Mouse (Mus musculus): ENCODE data around the gene Gm42742. TPM values are rescaled to one million over a fixed set of nuclear protein-coding genes. Genes with fewer than 3 reads are reported as not detected.

Gm42742 gene
- total and polyA plus RNA-seq, 3 experiments = 13.7 to 29.2 (median 19.9) TPM

DNA sequence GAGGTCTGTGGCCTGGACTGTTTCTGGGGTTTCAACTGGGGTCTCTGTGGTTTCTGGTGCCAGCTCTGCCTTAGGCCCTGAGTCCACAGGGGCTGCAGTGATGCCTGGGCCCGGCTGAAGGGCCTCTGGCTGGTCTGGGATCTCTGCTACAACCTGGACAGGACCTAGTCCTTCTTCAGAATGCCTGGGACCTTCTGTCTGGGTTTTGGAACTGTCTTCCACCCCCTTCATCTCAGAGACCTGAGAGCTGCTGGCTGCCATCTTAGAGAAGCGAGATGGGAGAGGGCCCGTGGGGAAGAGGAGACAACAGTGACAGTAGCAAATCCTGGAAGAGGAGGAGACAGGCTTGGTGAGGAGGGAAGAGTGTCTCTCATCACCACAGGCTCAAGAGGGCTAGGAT, 866 bp downstream of the Gm42742 start:
- no peak for DNase-seq

DNA sequence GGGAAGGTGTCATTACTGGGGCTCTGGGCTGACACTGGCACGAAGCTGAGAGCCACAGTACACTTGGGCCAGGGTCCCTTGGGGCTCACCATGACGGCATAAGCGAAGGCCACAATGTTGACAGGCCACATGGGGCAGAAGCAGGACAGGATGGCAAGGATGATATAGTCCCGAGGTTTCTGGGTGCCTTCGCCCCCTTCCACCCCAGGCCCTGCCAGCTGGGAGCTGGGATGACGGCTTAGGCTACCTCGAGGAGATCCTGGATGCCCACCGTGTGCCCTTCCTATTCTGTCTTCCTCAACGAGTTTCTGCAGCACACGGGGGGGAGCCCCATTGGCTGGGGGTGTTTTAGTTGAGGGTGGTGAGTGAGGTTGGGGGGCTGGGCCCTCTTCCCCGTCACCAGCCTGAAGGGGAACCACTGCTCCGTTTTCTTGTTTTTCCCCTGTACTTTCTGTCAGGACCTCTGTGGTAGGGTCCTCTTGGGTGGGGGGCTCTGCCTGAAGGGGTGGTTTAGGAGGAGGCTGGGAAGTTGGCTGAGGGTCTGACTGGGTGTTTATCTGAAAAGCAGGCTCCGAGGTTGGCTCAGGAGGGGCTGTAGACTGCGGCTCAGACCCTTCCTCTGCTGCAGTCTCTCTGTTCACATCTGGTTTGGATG, 1.5 kb downstream of the Gm42742 start:
- no peak for DNase-seq

DNA sequence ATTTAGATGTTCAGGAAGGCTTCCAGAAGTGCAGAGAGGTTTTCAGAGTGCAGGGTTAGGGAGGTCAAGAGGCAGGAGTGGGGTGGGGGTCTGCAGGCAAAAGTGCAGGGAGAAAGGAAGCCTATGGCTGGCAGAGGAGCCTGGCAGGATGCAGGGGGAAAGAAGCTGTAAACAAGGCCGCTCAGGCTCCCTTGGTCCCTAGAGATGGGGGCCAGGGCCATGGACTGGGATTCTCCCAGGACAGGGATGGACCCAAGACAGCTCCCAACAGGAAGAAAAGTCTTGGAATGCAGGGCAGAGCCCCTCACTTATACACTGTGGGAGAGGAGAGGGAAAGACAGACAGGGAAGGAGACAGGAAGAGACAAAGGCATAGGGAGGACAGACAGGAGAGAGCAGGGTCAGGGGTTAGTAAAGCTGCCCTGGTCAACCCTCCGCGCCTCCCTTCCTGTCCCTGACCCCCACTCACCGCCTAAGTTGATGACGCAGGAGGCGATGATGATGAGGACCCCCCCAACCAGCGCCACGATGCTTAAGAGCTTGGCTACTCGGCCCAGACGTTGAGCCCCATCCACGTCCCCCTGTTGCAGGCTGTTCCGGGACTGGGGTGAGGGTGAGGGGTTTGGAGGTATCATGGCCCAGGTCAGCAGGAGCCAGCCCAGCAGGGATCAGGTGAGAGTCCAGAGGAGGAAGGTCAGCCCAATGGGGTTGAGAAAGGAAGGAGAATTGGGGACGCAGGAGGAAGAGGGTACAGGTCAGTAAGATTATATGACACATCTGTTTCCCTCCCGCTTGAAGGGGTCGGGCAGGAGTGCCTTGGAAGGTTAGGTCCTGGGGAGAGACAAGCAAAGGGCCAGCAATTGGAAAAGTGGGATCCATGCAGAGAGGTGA, 2.2 kb downstream of the Gm42742 start:
- no peak for DNase-seq

DNA sequence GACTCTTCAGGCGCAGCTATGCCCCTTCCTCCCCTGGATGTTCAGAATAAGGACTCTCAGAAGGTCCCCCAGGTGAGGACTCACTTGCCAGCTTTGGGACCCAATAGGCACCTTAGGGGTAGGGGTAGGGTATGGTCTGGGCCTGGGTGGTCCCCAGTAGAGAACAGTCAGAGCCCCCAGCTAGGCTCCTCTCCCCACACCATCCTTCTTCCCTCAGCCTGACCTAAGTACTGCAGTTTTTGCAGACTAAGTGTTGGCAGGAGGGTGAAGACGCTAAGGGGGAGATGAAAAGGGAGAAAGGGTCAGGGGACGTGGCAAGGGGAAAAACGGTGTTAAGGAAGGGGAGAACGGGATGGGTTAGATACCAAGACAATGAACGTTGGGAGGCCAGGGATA, 2.9 kb downstream of the Gm42742 start:
- DNase-seq = no peak

DNA sequence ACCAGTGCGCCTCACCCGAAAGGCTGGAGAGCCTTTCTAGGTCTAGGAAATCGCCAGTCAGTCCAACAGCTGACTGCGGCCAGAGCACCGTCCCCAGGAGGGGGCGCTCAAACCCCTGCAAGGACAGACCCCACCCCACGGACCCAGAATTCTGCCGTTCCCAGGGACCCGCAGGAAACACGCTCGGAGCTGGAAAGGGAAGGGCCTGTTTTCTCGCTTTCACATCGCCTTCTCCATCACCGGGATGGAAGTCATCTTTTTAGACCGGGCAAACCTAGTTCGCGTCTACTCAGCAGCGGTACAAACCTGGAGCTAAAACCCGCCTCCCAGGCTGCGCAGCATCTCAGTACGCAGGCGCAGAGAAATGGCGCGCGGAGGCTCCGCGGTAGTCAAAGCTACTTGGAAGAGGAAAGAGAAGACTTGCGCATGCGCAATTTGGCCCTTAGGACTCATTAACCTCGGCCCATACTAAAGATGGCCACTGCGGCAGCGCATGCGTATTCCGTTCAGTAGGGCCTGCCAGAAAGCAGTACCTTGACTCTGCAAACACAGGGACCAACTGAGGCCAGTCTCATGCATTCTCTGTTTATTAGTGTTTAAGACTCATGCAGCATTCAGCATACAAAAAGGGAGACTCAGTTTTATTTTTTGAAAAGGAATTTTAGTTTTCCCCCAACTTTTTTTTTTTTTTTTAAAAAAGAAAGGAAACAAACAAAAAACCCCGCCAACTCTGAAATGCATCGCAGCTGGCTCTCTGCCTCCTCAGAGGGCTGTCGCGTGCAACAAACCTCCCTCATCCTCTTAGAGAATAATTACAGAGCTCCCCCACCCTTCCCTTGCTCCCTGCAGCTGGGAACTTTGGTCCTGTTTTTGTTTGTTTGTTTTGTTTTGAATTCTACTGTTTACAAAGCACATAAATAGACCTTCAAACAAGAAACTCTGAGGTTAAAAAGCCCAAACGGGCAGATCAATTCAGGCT, 3.6 kb downstream of the Gm42742 start, which contains the start of gene Pagr1a:
Pagr1a (minus strand) TSS at position 382 of the 979 bp plus-strand sequence.
- DNase-seq = peak; percentile 96

DNA sequence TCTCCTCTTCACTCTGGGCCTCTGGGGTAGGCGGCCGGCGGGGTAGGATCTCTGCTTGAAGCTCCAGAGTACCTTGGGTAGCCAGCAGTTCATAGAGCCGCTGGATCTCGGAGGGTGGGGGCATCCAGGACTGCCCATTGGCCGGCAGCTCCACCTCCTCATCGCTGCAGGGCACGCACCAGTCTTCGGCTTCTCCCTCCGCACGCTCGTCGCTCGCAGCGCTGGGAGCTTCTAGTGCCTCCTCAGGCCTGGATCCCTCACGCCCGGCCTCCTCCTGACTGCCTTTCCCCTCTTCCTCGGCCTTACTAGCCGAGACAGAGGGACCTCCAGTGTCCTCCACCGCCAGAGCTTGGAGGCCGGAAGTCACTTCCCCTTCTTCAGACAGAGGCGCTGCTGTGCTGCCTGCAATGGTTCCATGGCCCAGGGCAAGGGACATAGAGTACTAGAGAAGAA, 4.4 kb downstream of the Gm42742 start:
- DNase-seq = peak; percentile 88

DNA sequence TGATC, 4.6 kb downstream of the Gm42742 start, which contains the start of gene Pagr1b:
Pagr1b (minus strand) TSS at position 4 of the 5 bp plus-strand sequence.
- no peak for DNase-seq

DNA sequence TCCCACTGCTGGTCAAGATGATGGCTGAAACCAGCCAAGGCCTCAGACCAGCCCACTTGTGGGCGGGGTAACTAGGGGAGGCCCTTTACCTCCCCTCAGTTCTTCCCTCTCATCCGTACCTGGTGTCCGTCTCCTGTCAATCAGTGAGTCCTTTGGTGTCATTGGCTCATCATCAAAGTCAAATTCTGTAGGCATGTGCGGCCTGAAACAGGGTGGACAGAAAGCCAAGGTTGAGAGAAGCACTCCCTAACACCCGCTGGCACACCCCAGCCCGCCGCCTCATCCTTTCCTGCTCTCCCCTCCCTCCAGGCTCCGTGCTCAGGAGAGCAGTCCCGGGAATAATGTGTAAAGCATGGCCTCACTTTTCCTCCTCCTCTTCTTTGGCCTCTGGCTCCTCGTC, 4.8 kb downstream of the Gm42742 start:
- DNase-seq = peak; percentile 74

DNA sequence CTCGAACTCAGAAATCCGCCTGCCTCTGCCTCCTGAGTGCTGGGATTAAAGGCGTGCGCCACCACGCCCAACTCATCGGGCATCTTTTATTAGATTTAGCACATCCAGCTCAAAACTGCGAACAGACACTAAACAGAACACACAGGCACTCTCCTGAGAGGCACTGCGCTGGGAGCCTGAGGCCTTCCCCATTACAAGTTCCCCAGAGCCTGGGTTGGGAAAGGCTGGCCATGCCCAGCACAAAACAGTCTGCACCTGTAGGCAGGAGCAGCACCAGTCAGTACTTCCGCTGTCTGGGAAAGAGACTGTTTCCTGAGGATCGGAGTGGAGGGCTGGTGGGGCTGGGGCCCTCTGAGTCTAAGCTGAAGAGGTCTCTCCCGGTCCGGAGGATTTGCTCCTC, 5.9 kb downstream of the Gm42742 start:
- DNase-seq = no peak

DNA sequence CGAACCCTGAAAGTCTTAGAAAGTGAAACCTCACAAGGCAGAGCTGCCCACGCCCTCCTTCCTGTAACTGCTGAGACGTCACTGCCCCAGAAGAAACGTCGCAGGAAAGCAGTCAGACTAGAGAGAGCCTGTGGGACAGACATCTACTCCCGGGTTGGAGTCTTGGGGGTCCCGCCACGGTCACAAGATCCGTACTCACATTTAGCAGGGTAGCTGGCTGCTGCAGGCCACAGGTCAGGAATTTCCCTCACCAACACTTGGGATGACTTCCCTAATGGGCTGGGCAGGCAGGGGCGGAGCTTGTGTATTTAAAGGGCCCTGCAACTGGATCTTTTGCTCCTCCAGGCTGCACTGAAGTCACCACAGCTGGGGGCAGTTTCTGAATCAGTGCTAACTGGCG, 6.6 kb downstream of the Gm42742 start, which contains the start of gene Mvp:
Mvp (minus strand) TSS at position 302 of the 400 bp plus-strand sequence.
- DNase-seq = peak; percentile 88

DNA sequence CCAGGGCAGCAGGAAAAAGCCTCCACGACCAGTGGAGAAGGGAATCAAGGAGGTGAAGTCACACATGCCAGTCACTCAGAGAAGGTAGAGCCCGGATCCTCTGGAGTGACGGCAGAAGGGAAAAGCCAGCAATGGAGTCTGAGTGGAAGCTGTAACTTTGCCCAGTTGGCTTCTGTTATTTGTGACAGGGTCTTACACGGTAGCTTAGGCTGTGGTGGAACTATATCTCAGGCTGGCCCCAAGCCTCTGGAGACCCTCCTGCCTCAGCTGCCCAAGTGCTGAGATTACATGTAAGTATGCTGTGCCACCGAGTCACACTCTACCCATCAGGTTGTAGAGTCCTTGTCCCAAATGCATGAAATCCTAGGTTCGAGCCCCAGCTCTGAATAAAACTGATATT, 7.5 kb downstream of the Gm42742 start:
- no peak for DNase-seq

DNA sequence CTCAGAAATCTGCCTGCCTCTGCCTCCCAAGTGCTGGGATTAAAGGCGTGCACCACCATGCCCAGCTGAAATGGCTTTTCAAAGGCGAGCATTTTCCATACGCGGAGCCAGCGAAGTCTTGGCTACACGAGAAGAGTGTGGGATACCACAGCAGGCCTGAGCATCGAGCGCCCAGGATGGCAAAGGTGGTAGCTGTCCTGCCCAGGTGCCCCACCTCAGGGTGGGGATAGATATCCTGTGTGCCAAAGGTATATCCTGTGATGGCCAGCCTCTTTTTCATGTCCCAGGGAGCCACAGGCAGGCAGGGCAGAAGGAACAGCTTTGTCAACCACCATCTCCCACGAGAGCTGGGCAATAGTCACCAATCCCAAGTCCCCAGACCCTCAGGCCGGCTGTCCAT, 8.1 kb downstream of the Gm42742 start:
- no peak for DNase-seq

DNA sequence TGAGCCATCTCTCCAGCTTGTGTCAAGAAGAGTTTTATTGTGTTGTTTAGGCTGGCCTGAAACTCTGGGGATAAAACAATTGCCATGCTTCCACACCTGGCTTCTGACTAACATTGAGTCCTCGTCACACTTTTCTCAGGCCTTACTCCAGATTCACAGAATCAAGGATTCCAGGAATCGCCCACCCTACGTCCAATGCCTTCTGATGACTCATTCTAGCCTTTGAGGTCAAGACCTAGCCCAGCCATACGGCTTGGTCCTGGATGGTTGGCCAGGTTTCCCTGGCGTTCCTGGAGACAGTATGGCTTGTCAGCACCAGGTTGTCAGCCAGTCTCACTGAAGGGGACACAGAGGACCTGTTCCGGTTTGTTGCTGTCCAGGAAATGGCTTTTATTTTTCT, 8.5 kb downstream of the Gm42742 start:
- peak; percentile 68 for DNase-seq

DNA sequence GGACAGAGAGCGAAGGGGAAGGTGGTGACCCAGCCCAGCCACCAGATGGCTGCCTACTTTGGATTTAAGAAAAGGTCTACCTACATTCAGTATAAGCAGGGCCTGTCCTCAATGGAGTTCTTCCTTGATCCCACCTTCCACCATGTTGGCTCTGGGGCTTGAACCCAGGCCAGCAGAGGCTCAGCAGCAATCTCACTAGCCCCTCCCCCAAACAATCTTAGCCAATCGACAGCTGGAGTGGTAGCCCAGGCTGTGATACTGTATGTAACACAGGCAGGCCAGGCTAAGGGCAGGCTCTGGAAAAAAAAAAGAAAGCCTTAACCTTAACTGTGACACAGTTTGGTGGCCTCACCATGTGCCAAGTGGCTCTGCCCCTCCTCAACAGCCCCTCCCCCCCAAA, 9.2 kb downstream of the Gm42742 start:
- no peak for DNase-seq

DNA sequence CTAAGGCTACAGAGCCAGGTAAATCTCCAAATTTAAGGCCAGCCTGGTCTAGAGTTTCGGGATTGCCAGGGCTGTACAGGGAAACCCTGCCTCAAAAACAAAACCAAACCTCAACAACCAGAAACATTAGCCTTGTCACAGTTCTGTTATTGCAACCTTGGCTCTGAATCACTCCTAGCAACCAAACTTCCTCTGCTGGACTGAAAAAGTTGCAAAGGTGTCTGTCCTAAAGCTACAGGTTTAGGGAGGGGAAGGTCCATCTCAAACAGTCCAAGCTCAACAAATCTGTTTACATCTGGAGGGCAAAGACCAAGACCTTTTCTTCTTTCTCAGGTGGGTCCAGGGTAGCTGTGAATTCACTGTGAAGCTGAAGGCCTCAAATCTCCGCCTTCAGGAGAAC, 9.8 kb downstream of the Gm42742 start:
- DNase-seq = no peak

DNA sequence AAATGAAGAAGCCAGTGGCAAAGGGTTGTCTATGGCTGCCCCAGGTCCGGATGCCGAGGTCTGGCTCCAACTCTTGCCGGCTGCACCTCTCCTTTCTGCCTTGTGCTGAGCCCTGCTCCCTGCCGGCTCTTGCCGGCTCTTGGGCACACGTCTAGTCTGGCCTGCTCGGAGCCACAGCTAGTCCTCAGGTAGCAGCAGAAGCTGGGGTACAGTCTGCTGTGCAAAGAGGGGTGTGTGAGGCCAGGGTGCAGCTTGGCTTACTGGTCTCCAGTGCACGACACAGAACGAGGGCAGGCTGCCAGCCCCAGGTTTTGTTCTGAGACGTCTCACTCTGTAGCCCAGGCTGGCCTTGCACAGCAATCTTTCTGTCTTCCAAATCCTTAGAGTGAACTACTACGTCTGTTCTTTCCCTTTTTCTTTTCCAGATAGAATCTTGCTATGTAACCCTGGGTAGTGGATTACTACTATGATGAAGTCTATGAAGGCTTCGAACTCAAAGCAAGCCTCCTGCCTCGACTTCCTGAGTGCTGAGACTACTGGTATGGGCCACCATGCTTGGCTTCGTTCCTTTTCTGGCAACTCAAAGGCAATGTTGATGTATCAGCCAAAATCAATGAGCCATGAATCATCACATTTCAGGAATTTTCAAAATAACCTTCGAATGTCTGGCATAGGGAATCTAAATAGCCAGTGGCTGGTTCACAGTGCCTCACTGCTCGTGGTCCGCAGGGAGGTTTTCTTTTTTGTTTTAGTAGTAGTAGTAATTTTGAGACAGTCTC, 11.4 kb downstream of the Gm42742 start:
- DNase-seq = no peak

DNA sequence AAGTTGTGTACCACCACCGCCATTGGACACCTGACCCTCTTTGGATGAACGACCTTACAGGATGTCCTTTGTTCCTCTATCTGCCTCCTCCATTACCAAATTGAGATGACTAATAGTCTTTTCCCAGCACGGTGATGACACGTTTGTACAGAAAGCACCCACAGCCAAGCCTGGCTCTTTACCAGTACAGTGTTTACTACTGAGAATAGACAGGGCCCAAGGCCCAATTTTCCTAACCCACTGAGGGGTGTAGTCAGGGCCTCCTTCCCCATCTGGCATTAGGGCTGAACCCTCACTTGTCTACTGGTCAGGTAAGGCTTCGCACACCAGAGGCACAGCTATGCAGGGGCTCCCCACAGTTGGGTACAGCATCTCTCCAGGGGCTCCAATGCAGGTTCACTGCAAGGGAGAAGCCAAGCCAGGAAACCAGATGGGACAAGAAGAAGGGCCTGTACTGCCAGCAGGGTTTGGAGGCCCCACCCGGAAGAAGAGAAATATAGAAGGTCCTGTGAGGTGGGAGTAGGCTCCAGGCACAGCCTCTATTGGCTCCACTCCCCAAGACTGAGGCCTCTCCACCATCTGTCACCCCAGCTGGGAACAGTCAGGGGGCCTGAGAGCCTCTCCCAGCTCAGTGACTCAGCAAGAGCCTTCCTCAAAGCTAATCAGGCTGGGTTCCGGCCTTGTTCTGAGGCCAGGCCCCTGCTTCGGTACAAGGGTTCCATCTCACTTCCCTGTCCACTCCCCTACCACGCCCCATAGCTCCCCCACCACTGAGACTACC, 12.5 kb downstream of the Gm42742 start:
- DNase-seq = peak; percentile 77

DNA sequence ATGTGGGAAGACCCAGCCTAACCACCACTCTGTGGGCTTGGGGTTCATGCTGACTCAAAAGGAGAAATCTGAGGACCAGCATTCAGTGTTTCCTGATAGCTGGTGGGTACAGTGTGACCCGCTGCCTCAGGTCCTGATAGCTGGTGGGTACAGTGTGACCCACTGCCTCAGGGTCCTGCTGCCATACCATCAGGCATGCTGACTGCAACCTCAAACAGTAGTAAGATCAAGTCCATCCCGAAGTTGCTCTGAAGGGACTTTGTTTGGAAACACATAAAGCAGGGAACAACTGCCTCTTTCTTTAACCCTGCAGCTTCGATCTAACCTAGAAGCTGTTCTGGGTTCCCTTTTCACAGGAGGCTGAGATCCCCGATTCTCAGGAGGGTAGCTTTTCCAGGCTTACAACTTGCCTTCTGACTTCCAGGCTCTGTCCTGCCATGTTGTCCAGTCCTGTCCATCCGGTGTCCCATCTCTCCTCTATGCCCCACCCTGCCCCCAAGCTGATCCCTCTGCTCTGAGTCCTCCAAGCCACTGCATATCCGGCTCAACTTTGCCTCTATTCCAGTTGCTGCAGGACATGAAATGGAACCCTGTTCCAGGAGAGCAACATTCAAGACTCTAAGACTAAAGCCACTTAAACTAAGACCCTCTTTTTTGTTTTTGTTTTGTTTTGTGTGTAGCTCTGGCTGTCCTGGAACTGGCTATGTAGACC, 13.4 kb downstream of the Gm42742 start:
- no peak for DNase-seq

DNA sequence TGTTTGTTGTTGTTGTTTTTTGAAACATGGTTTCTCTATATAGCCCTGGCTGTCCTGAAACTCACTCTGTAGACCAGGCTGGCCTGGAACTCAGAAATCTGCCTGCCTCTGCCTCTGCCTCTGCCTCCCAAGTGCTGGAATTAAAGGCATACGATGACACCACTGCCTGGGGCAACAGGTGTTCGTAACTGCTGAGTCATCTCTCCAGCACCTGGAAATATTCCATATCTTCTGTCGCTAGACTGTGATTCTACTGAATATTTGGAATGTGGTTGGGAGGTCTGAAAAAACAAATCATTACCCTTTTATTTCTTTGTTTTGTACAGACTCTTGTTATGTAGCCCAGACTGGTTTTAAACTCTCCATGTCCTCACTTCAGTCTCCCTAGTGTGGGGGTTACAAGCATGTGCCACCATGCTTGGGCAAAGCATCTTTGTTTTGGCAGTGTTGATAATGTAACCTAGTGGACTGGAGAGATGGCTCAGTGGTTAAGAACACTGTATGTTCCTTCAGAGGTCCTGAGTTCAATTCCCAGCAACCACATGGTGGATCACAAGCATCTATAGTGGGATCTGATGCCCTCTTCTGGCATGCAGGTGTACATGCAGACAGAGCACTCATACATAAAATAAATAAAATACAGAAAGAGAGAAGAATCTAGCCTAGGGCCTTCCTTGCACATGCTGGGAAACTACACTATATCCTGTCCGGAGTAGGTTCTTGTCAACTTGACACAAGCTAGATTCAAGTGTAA, 16.6 kb downstream of the Gm42742 start:
- no peak for DNase-seq

DNA sequence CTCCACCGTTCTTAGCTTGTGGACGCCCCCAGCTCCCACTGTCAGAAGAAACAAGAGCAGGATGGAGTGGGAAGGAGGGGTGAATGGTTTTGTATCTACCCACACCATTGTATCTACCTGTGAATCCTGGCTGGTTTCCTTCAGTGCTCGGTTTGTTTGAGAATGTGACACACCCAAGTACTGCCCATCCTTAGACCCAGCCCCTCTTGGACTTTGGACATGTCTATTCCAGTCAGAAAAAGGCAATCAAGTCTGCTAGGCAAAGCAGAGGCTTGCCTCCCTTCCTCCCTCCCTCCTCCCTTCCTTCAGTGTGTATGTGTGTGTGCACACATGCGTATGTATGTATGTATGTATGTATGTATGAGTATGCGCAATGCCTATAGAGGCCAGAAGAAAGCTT, 17.3 kb downstream of the Gm42742 start:
- DNase-seq = no peak

Measured in adrenal gland, adult 2 months (tissue).